Mouse (Mus musculus): ENCODE data around the gene Nod2. TPM values are rescaled to one million over a fixed set of nuclear protein-coding genes. Genes with fewer than 3 reads are reported as not detected.

Gene Nod2
- polyA plus RNA-seq, 1 experiment, result 1.5 TPM

Other genes with a start within 250 kb of the Nod2 start
- 47.4 and 50.9 TPM in 2 replicates for gene Nkd1, start 126.0 kb upstream of the Nod2 start, polyA plus RNA-seq (2012; rRNA removed)
- 3.7 and 3.8 TPM in 2 replicates for gene Snx20, start 11.2 kb upstream of the Nod2 start, polyA plus RNA-seq (2012; rRNA removed)
- 9.0 and 9.9 TPM in 2 replicates for gene Cyld, start 49.7 kb downstream of the Nod2 start, polyA plus RNA-seq (2012; rRNA removed)